Mouse (Mus musculus): ENCODE measurements around the gene Zfp53. TPM values are rescaled to one million over a fixed set of nuclear protein-coding genes. Genes with fewer than 3 reads are reported as not detected.
"Not testable (repeated sequence)": the region's sequence is repeated elsewhere in the genome, so short reads cannot be mapped to it uniquely, and the experiment has no call there.

Gene Zfp53
- polyA plus RNA-seq, 1 experiment from 2014 or later: 8.6 TPM

GRCm38 (mm10) chr17:21475290-21475689, 13.5 kb upstream of the Zfp53 start:
- H3K4me3 ChIP-seq (ENCODE audit: low read depth, low read length); H3K9ac ChIP-seq (ENCODE audit: low read depth, low read length); H3K4me1 ChIP-seq (replicated peaks; ENCODE audit: control insufficient read depth, insufficient read depth, low read length); H3K27me3 ChIP-seq (ENCODE audit: control insufficient read depth, insufficient read depth, low read length); H3K9me3 ChIP-seq (ENCODE audit: control insufficient read depth, low read length); DNase-seq (ENCODE audit: low spot score); H3K36me3 ChIP-seq (ENCODE audit: control insufficient read depth, insufficient read depth, low read length); H3K27ac ChIP-seq (ENCODE audit: low read depth, low read length); ATAC-seq (ENCODE audit: low FRiP score); H3K4me2 ChIP-seq (replicated peaks; ENCODE audit: low read depth, low read length): not testable (repeated sequence)
- 100% methylated on average over 1 of the region's 1 CpGs for WGBS

- not testable (repeated sequence) for ATAC-seq (ENCODE audit: low FRiP score); H3K27ac ChIP-seq (ENCODE audit: low read depth, low read length); DNase-seq (ENCODE audit: low spot score); H3K9ac ChIP-seq (ENCODE audit: low read depth, low read length); H3K36me3 ChIP-seq (ENCODE audit: control insufficient read depth, insufficient read depth, low read length); H3K9me3 ChIP-seq (ENCODE audit: control insufficient read depth, low read length); H3K4me3 ChIP-seq (ENCODE audit: low read depth, low read length); H3K4me2 ChIP-seq (replicated peaks; ENCODE audit: low read depth, low read length); H3K4me1 ChIP-seq (replicated peaks; ENCODE audit: control insufficient read depth, insufficient read depth, low read length); H3K27me3 ChIP-seq (ENCODE audit: control insufficient read depth, insufficient read depth, low read length)
- WGBS: 96% methylated on average over 4 of the region's 9 CpGs
Observed at GRCm38 (mm10) chr17:21476351-21476750, 12.4 kb upstream of the Zfp53 start.

GRCm38 (mm10) chr17:21478103-21478777, 10.6 kb upstream of the Zfp53 start:
- not testable (repeated sequence) for H3K27me3 ChIP-seq (ENCODE audit: control insufficient read depth, insufficient read depth, low read length); H3K9ac ChIP-seq (ENCODE audit: low read depth, low read length); H3K4me3 ChIP-seq (ENCODE audit: low read depth, low read length); H3K27ac ChIP-seq (ENCODE audit: low read depth, low read length); H3K4me1 ChIP-seq (replicated peaks; ENCODE audit: control insufficient read depth, insufficient read depth, low read length); H3K36me3 ChIP-seq (ENCODE audit: control insufficient read depth, insufficient read depth, low read length); ATAC-seq (ENCODE audit: low FRiP score); DNase-seq (ENCODE audit: low spot score); H3K9me3 ChIP-seq (ENCODE audit: control insufficient read depth, low read length); H3K4me2 ChIP-seq (replicated peaks; ENCODE audit: low read depth, low read length)
- WGBS: 77% methylated on average over 7 of the region's 10 CpGs

DNA sequence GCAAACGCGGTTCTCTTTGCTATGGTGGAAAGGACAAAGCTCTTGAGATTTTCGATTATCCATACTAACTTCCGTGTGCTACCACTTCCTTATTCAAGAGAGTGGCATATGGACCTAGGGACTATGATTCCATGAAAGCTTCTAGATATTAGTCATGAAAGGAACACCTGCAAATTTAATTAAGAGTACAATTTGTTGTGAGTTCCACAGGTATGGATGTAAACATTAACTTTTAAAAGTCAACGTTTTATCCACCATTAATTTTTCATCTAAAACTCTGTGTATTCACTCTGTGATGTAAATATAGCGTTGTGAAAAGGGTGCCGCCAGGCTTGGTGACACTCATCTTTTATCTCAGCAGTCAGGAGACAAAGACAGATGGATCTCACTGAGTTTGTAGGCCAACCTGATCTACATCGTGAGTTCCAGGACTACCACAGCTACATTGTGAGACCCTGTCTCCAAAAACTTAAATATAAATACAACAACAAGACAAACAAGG, 753 bp downstream of the Zfp53 start:
- Histone ChIP-seq H3K36me3 (ENCODE audit: control insufficient read depth, insufficient read depth, low read length) (no peaks in the 10 kb centered on the region), H3K27me3 (ENCODE audit: control insufficient read depth, insufficient read depth, low read length) (no peaks in the 10 kb centered on the region), H3K9me3 (ENCODE audit: control insufficient read depth, low read length) (no peaks in the 10 kb centered on the region), H3K4me1 (replicated peaks; ENCODE audit: control insufficient read depth, insufficient read depth, low read length) (no peaks in the 10 kb centered on the region), H3K9ac (ENCODE audit: low read depth, low read length) (peak overlapping the region; percentile 68), H3K4me3 (ENCODE audit: low read depth, low read length) (peak overlapping the region; percentile 74), H3K4me2 (replicated peaks; ENCODE audit: low read depth, low read length) (peak overlapping the region; percentile 81), H3K27ac (ENCODE audit: low read depth, low read length) (no peak overlapping the region)
- 20% methylated on average over 8 of the region's 8 CpGs for WGBS
- ATAC-seq (ENCODE audit: low FRiP score) (peak; percentile 11; the same call in 1 of the 2 replicates), DNase-seq (ENCODE audit: low spot score) (peak; percentile 14)

GRCm38 (mm10) chr17:21501365-21501764, 12.6 kb downstream of the Zfp53 start:
- 96% methylated on average over 1 of the region's 1 CpGs for WGBS
- Histone ChIP-seq H3K4me1 (replicated peaks; ENCODE audit: control insufficient read depth, insufficient read depth, low read length) (no peaks in the 10 kb centered on the region), H3K9ac (ENCODE audit: low read depth, low read length) (no peak overlapping the region), H3K9me3 (ENCODE audit: control insufficient read depth, low read length) (no peaks in the 10 kb centered on the region), H3K27me3 (ENCODE audit: control insufficient read depth, insufficient read depth, low read length) (no peaks in the 10 kb centered on the region), H3K4me3 (ENCODE audit: low read depth, low read length) (no peak overlapping the region), H3K27ac (ENCODE audit: low read depth, low read length) (no peak overlapping the region), H3K4me2 (replicated peaks; ENCODE audit: low read depth, low read length) (no peak overlapping the region), H3K36me3 (ENCODE audit: control insufficient read depth, insufficient read depth, low read length) (no peaks in the 10 kb centered on the region)
- ATAC-seq (ENCODE audit: low FRiP score) (no peak), DNase-seq (ENCODE audit: low spot score) (no peak)

DNA sequence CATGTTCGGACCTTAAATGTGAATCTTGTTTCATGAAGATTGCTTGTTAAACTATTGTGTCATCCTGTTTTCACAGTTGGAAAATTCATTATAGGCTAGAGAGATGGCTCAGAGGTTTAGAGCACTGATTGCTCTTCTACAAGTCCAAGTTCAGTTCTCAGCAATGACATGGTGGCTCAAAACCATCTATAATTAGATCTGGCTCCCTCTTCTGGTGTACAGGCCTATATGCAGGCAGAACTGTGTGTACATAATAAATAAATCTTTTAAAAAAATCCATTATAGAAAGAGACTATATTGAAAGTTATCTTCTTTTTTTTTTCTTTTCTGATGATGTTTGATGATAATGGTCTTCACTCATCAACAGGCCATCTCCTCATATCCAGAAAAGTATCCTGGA, 15.7 kb downstream of the Zfp53 start:
- Histone ChIP-seq H3K4me2 (replicated peaks; ENCODE audit: low read depth, low read length) (no peak overlapping the region), H3K27me3 (ENCODE audit: control insufficient read depth, insufficient read depth, low read length) (no peaks in the 10 kb centered on the region), H3K9me3 (ENCODE audit: control insufficient read depth, low read length) (no peaks in the 10 kb centered on the region), H3K27ac (ENCODE audit: low read depth, low read length) (no peak overlapping the region), H3K36me3 (ENCODE audit: control insufficient read depth, insufficient read depth, low read length) (no peaks in the 10 kb centered on the region), H3K4me3 (ENCODE audit: low read depth, low read length) (no peak overlapping the region), H3K4me1 (replicated peaks; ENCODE audit: control insufficient read depth, insufficient read depth, low read length) (no peaks in the 10 kb centered on the region), H3K9ac (ENCODE audit: low read depth, low read length) (no peak overlapping the region)
- ATAC-seq (ENCODE audit: low FRiP score) (no peak), DNase-seq (ENCODE audit: low spot score) (no peak)
- WGBS: 90% methylated on average over 1 of the region's 1 CpGs

GRCm38 (mm10) chr17:21506258-21506657, 17.5 kb downstream of the Zfp53 start:
- H3K9me3 ChIP-seq (ENCODE audit: control insufficient read depth, low read length): no peaks in the 10 kb centered on the region
- H3K27me3 ChIP-seq (ENCODE audit: control insufficient read depth, insufficient read depth, low read length): no peaks in the 10 kb centered on the region
- 97% methylated on average over 3 of the region's 3 CpGs for WGBS
- DNase-seq (ENCODE audit: low spot score): no peak
- H3K27ac ChIP-seq (ENCODE audit: low read depth, low read length): no peak overlapping the region
- H3K4me1 ChIP-seq (replicated peaks; ENCODE audit: control insufficient read depth, insufficient read depth, low read length): no peaks in the 10 kb centered on the region
- no peak overlapping the region for H3K9ac ChIP-seq (ENCODE audit: low read depth, low read length)
- no peak overlapping the region for H3K4me2 ChIP-seq (replicated peaks; ENCODE audit: low read depth, low read length)
- no peak for ATAC-seq (ENCODE audit: low FRiP score)
- no peaks in the 10 kb centered on the region for H3K36me3 ChIP-seq (ENCODE audit: control insufficient read depth, insufficient read depth, low read length)
- H3K4me3 ChIP-seq (ENCODE audit: low read depth, low read length): no peak overlapping the region

GRCm38 (mm10) chr17:21509756-21510155, 21.0 kb downstream of the Zfp53 start:
- Histone ChIP-seq H3K36me3 (ENCODE audit: control insufficient read depth, insufficient read depth, low read length) (no peaks in the 10 kb centered on the region), H3K9ac (ENCODE audit: low read depth, low read length) (no peak overlapping the region), H3K27ac (ENCODE audit: low read depth, low read length) (no peak overlapping the region), H3K27me3 (ENCODE audit: control insufficient read depth, insufficient read depth, low read length) (no peaks in the 10 kb centered on the region), H3K4me1 (replicated peaks; ENCODE audit: control insufficient read depth, insufficient read depth, low read length) (no peaks in the 10 kb centered on the region), H3K4me3 (ENCODE audit: low read depth, low read length) (no peak overlapping the region), H3K9me3 (ENCODE audit: control insufficient read depth, low read length) (no peaks in the 10 kb centered on the region), H3K4me2 (replicated peaks; ENCODE audit: low read depth, low read length) (no peak overlapping the region)
- DNase-seq (ENCODE audit: low spot score) (no peak), ATAC-seq (ENCODE audit: low FRiP score) (no peak)

- peak; percentile 66 for ATAC-seq (ENCODE audit: low FRiP score)
Observed at GRCm38 (mm10) chr17:21515403-21516105, 26.8 kb downstream of the Zfp53 start.

More at GRCm38 (mm10) chr17:21515403-21516105, 26.8 kb downstream of the Zfp53 start:
- no peak overlapping the region for H3K9ac ChIP-seq (ENCODE audit: low read depth, low read length)
- WGBS: 2% methylated on average over 8 of the region's 8 CpGs
- H3K36me3 ChIP-seq (ENCODE audit: control insufficient read depth, insufficient read depth, low read length): no peaks in the 10 kb centered on the region
- H3K9me3 ChIP-seq (ENCODE audit: control insufficient read depth, low read length): no peaks in the 10 kb centered on the region
- H3K27me3 ChIP-seq (ENCODE audit: control insufficient read depth, insufficient read depth, low read length): no peaks in the 10 kb centered on the region
- DNase-seq (ENCODE audit: low spot score): peak; percentile 78
- no peaks in the 10 kb centered on the region for H3K4me1 ChIP-seq (replicated peaks; ENCODE audit: control insufficient read depth, insufficient read depth, low read length)
- H3K27ac ChIP-seq (ENCODE audit: low read depth, low read length): 0 out of 2 replicates have a peak overlapping the region, but pooled peaks have one; percentile 42
- peak overlapping the region; percentile 46 for H3K4me3 ChIP-seq (ENCODE audit: low read depth, low read length)
- peak overlapping the region; percentile 55 for H3K4me2 ChIP-seq (replicated peaks; ENCODE audit: low read depth, low read length)

All from hindbrain, embryonic 11.5 days (tissue).